Mouse (Mus musculus) layer of hippocampus, postnatal 10 days (tissue): ENCODE data around the gene Zfhx3. TPM values are rescaled to one million over a fixed set of nuclear protein-coding genes. Genes with fewer than 3 reads are reported as not detected.

Source experiments
- DNase-seq, 2 experiments: peaks; one replicate each; pipeline ENCODE4 v3.0.0; 2021; ENCODE audit warnings: low spot score in 2 of 2
- total RNA-seq, 2 experiments: library from RNA; stranded (reverse); gene quantifications; 2 replicates each; pipeline ENCODE4 v1.2.3; 2021

Gene Zfhx3
- total RNA-seq, 2 experiments from 2014 or later = 3.9 to 4.7 TPM

GRCm38 (mm10) chr8:108781192-108781591 lies 838.7 kb downstream of the Zfhx3 start:
- no peak for DNase-seq

GRCm38 (mm10) chr8:108783155-108783554 lies 840.7 kb downstream of the Zfhx3 start:
- DNase-seq = no peak

GRCm38 (mm10) chr8:108788156-108788761 lies 845.8 kb downstream of the Zfhx3 start:
- no peak for DNase-seq

GRCm38 (mm10) chr8:108788762-108789157 lies 846.3 kb downstream of the Zfhx3 start:
- no peak for DNase-seq

GRCm38 (mm10) chr8:108790559-108791293 lies 848.3 kb downstream of the Zfhx3 start:
- DNase-seq = peak; percentile 71 to 80

- DNase-seq = no peak
These were observed 853.6 kb downstream of the Zfhx3 start for GRCm38 (mm10) chr8:108796076-108796475.

- DNase-seq = no peak
These were observed 854.4 kb downstream of the Zfhx3 start for GRCm38 (mm10) chr8:108796882-108797281.

- DNase-seq = peak; percentile 61 to 70
These were observed 855.6 kb downstream of the Zfhx3 start for GRCm38 (mm10) chr8:108798012-108798411.

GRCm38 (mm10) chr8:108799250-108799649 lies 856.8 kb downstream of the Zfhx3 start:
- DNase-seq = no peak

- DNase-seq = no peak
These were observed 857.9 kb downstream of the Zfhx3 start for GRCm38 (mm10) chr8:108800357-108800756.

GRCm38 (mm10) chr8:108803017-108803416 lies 860.6 kb downstream of the Zfhx3 start:
- no peak for DNase-seq

GRCm38 (mm10) chr8:108811694-108812093 lies 869.2 kb downstream of the Zfhx3 start:
- no peak for DNase-seq

- no peak for DNase-seq
These were observed 870.9 kb downstream of the Zfhx3 start for GRCm38 (mm10) chr8:108813375-108813774.

GRCm38 (mm10) chr8:108819271-108819671 lies 876.8 kb downstream of the Zfhx3 start:
- DNase-seq = no peak

- no peak for DNase-seq
These were observed 877.4 kb downstream of the Zfhx3 start for GRCm38 (mm10) chr8:108819826-108820225.

- no peak for DNase-seq
These were observed 878.2 kb downstream of the Zfhx3 start for GRCm38 (mm10) chr8:108820634-108821033.

GRCm38 (mm10) chr8:108822841-108823266 lies 880.4 kb downstream of the Zfhx3 start:
- DNase-seq = no peak

GRCm38 (mm10) chr8:108824049-108824448 lies 881.6 kb downstream of the Zfhx3 start:
- DNase-seq = no peak

- DNase-seq = no peak
These were observed 884.0 kb downstream of the Zfhx3 start for GRCm38 (mm10) chr8:108826414-108826813.

GRCm38 (mm10) chr8:108827428-108827827 lies 885.0 kb downstream of the Zfhx3 start:
- no peak for DNase-seq

GRCm38 (mm10) chr8:108829305-108829717 lies 886.9 kb downstream of the Zfhx3 start:
- DNase-seq = peak; percentile 34 to 53

- DNase-seq = no peak
These were observed 892.7 kb downstream of the Zfhx3 start for GRCm38 (mm10) chr8:108835143-108835542.

GRCm38 (mm10) chr8:108837788-108838187 lies 895.3 kb downstream of the Zfhx3 start:
- DNase-seq = no peak
